Mouse (Mus musculus) bone marrow macrophage, adult 2 months (primary cell): Measurements from ENCODE around the gene Cnih3.

Experiments used
- CTCF ChIP-seq: IDR thresholded peaks from 2 replicates; pipeline ENCODE4 v1.5.1; 2012; ENCODE audit warnings: low read depth, mild to moderate bottlenecking, low read length, moderate library complexity
- POLR2A ChIP-seq: IDR thresholded peaks from 2 replicates; pipeline ENCODE4 v1.6.1; 2012; ENCODE audit warnings: mild to moderate bottlenecking, low read depth, low read length, borderline replicate concordance

- TF ChIP-seq CTCF = no peak
- no peak for TF ChIP-seq POLR2A
Observed at GRCm38 (mm10) chr1:181448041-181448440, 95.6 kb downstream of the Cnih3 start.
